Mouse (Mus musculus) cerebellum, adult 11-12 months (tissue): ENCODE measurements around the gene Mkks.

Experiments
- DNase-seq: peaks from one replicate; pipeline ENCODE4 v3.0.0; 2022

The Mkks gene

GRCm38 (mm10) chr2:136833976-136834714, 57.0 kb downstream of the Mkks start:
- no peak for DNase-seq

- no peak for DNase-seq
These were observed 58.3 kb downstream of the Mkks start for GRCm38 (mm10) chr2:136832936-136833335.

DNA sequence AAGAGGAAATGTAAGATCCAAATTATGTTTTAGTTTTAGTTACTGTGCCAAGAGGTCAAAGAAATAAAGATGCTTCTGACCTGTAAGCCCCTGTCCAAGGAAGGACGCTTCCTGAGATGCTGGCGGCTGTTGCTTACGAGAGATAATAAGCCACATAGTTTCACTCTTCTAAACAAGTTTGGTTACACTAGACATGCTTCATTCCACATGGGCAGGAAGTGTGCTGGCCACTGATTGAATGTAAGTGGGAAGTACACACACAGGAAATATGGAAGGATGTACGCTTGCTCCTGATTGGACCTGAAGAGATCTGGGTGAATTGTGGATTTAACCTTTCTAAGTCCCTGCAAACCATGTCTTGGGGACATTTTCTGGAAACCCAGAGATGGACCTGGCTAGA, 63.6 kb downstream of the Mkks start:
- DNase-seq, result no peak
